Mouse (Mus musculus): ENCODE measurements around the gene Tsg101.

The Tsg101 gene

DNA sequence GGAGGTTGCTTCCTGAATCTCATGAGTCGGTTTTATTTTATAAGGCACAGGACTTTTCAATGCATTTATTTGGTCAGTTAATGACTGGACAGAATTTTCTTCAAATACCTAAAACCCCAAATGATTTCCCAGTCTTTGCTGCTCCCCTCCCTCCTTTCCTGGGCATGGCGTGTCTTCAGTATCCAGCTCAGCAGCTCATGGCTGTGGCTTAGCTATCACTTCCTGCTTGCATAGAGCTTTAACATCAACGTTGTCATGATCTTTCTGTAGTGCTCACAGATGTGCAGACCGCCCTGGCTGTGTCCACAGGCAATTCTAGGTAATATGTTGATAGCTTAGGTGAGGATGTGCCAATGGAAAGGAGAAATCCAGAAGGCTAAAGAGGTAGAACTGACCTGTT, 47.8 kb downstream of the Tsg101 start:
- no peak for DNase-seq

DNA sequence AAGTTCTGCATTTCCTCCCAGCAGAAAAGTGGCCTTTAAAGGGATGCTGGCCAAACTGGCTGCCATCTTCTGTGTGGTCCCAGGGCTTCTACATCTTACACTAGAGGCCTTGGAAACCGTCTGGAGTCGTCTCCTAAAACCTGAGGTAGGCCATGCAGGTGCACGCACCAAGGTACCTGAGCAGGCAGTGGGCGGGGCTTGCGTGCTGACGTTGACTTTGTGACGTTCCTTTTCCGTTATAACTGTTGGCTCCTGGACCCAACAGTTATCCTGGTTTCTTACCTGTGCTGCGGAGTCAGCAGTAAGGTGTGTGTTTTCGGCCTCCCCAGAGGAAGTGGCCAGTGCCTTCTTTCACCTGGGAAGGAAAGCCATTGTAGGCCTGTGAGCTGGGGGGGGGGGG, 58.8 kb downstream of the Tsg101 start, which contains the start of gene Ldhc:
Gene Ldhc, plus strand, starts transcription at position 208 of the 400 bp plus-strand sequence.
- no peak for DNase-seq

GRCm38 (mm10) chr7:46859031-46859430, 60.7 kb downstream of the Tsg101 start:
- no peak for DNase-seq

DNA sequence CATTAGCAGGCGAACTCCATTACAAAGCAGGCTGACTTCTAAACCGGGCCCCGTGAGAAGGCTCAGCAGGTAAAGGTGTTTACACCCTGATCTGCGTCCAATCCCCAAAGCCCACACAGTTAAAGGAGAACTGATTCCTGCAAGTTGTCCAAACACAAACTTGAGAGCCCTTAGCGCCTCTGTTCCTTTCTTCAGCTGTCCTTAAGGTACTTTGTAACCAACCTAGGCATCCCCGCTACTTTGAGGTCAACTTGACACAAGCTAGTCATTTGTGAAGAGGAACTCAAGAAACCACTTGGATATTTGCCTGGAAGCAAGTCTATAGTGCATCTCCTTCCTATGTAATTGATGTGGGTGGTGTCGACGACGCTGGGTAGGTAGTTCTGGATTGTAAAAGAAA, 62.3 kb downstream of the Tsg101 start:
- no peak for DNase-seq

DNA sequence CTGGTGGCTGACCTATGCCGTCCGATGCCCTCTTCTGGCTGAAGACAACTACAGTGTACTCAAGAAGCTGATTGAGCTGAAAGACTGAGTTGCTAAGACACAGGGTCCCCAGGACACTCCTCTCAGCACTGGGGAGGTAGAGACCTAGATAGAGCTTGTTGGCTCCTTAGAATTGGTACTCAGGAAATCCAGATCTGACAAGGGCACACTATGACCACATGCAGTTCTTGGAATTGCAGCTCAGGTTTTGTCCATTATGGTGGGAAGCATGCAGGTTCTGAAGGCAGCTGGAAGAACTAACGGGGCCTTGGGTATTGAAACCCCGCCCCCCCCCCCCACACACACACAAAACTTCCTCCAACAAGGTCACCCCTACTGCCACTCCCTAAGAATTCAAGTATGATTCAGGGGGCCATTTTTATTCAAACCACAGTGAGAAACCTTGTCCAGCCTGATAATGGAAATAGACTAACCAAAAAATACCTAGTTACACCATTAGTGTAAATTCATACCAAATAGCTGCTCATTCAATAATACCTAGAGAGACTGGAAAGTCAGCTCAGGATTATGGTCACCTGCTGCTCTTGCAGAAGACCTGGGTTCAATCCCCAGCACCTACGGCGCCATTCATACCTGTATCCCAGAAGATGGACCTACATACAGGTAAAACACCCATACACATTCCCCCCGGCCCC, 63.8 kb downstream of the Tsg101 start:
- no peak for DNase-seq

GRCm38 (mm10) chr7:46853365-46853764, 66.4 kb downstream of the Tsg101 start:
- no peak for DNase-seq

DNA sequence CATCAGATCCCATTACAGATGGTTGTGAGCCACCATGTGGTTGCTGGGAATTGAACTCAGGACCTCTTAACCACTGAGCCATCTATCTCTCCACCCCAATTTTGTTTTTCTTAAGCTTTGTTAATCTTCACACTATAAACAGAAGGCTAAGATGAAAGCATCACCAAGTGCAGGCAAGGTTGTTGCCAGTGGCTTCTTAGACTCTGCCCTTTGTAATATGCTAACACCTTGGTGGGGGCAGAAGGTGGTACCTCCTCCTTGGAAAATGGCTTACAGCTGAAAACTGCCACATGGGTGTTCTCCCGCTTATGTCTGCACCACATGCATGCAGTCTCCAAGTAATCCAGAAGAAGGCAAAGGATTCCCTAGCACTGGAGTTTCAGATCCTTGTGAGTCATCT, 67.1 kb downstream of the Tsg101 start:
- DNase-seq, result no peak

- no peak for DNase-seq
Measured at GRCm38 (mm10) chr7:46851026-46851425, 68.7 kb downstream of the Tsg101 start.

GRCm38 (mm10) chr7:46849287-46849686, 70.5 kb downstream of the Tsg101 start:
- DNase-seq, result no peak

- DNase-seq, result peak; percentile 66
Measured at GRCm38 (mm10) chr7:46846486-46847244, 73.1 kb downstream of the Tsg101 start.

DNA sequence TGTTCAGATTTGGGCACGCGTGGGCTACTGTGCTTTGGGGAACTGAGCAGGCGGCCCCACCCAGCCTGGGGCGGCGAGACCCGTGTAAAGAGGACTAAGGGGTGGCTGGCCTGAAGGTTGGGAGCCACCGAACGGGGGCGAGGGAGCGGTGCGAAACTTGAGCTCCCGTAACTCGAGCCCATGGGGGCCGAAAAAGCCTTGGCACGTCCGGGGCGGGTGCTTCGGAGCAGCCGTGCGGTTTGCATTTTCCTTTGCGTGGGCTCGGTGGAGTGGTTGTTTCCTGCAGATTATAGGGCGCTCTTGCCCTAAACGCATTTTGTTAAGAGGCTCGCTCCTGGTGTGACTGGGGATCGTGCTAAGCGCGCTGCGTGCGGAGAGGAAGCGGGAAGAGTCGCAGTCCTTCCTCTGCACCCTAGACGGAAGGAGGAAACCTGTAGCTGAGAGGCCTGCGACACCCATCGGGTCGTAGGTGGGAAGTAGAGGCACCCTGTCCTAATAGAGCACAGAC, 73.7 kb downstream of the Tsg101 start:
- DNase-seq, result no peak

DNA sequence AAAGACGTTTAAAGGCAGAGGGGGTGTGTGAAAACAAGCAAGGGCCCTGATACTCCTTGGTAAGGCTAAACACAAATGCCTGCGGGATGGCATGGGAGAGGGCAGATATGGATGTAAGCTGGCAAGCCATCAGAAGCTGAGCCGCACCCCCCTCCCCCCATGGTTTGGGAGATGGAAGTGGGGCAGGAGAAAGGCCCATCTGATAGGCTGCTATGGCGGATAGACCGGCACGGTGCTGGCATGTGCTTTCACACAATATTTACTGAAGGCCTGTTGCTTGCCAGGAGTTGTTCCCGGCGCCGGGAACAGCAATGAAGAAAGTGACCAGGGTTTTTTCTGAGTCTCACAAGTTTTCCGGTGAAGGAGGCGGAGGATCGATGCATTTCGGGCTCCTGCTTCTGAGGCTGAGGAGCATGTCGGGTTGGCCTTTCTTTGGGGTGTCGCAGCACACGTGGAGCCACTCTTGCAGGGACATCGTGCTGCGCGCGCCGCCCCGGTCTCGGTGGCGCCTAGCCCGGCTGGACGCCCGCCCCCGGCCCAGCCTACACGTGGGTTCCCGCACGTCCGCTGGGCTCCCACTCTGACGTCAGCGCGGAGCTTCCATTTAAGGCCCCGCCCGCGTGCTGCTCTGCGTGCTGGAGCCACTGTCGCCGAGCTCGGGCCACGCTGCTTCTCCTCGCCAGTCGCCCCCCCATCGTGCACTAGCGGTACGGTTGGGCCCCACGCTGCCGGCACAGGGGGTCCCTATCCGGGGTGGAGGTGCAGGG, 74.4 kb downstream of the Tsg101 start:
- DNase-seq, result peak; percentile 85

DNA sequence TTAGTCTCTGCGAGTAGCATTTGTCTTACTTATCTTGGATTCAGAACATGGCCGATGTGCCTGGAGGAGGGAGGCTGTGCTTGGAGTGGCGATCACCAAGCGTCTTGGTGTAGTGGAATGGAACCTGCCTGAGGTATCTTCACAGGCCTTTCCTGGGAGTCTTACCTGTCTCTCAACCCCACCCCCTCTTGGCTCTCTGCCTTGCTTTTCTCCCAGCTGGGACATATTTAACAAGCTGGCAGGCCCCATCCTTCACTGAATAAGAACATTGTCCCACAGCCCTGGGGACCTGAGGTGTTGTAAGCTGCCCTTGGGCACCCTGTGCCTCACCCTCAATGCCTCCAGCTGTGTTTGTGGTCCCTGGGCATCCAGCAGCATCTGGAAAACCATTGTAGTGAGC, 76.2 kb downstream of the Tsg101 start:
- DNase-seq, result peak; percentile 51

DNA sequence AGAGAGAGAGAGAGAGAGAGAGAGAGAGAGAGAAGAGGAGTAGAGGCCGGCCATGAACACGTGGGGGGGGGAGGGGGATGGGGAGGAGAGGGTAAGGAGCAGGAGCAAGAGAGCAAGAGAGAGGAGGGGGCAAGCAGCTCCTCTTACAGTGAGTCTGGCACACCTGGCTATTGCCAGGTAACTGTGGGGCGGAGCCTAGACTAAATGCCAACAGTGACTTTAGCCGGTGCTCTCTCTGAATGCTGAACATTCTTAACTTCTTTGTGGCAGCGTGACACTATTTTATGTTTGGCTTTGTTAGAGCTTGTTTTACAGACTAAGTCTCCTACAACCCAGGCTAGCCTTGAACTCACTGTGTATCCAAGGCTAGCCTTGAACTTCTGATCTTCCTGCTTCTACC, 77.5 kb downstream of the Tsg101 start:
- DNase-seq, result peak; percentile 26

DNA sequence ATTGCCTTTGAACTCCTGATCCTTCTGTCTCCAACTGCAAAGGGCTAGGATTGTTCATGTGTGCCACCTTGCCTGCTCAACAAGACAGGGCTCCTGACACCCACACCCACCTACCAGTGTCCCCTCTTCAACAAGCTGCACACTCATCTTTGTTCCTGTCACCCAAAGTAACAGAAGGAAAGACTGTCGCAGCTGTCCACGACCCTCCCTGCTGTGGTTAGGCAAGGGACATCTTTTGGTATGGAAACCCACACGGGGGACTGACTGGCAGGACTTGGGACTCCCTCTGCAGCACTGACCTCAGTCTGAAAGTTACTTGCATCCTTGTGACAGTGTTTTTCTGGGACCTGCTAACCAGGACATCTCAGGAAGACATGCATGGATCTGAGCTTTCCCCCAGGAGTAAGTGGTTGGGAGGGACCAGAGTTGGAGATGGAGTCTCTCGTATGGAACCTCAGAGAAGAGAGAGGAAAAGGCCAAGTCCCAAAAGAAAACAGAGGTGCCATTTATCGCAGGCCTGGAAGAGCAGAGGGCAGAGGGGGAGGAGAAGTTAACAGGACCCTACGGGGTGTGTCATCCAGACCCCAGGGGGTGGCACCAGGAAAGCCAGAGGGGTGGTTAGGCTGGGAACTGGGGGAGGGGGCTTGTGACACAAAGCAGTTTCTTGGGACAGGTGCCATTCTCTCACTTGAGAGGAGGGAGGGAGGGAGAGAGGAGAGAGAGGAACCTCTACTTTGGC, 78.8 kb downstream of the Tsg101 start, which contains the start of gene Ldha:
Gene Ldha, plus strand, starts transcription at position 689 of the 739 bp plus-strand sequence.
- DNase-seq, result peak; percentile 20

GRCm38 (mm10) chr7:46840326-46840725, 79.4 kb downstream of the Tsg101 start:
- DNase-seq, result no peak

- peak; percentile 22 for DNase-seq
Measured at GRCm38 (mm10) chr7:46839861-46840260, 79.9 kb downstream of the Tsg101 start.

- DNase-seq, result no peak
Measured at GRCm38 (mm10) chr7:46839446-46839845, 80.3 kb downstream of the Tsg101 start.
